Mouse (Mus musculus) limb, embryonic 11.5 days (tissue): ENCODE data around the gene Dnajc8. TPM values are rescaled to one million over a fixed set of nuclear protein-coding genes. Genes with fewer than 3 reads are reported as not detected.
"Not testable (repeated sequence)": the region's sequence is repeated elsewhere in the genome, so short reads cannot be mapped to it uniquely, and the experiment has no call there.

ENCODE experiments used
- ATAC-seq: fragments of 200-750 bp; cut with Nextera tagmentation; 2 replicates; pipeline ENCODE4 v1.8.0; 2017; ENCODE audit warnings: low read depth; ENCODE audit not compliant: insufficient number of reproducible peaks, low FRiP score, low TSS enrichment
- DNase-seq: peaks from one replicate; pipeline ENCODE4 v3.0.0-alpha.2; 2015; ENCODE audit warnings: low spot score
- H3K27ac ChIP-seq: fragments of 300-500 bp; sonication (generic); replicated peaks from 2 replicates; pipeline ENCODE4 v1.5.1; 2014; ENCODE audit warnings: low read depth, mild to moderate bottlenecking, low read length
- H3K27me3 ChIP-seq: fragments of 300-500 bp; sonication (generic); 2 replicates; pipeline ENCODE4 v1.6.1; 2014; ENCODE audit warnings: mild to moderate bottlenecking, low read length, mixed read lengths; ENCODE audit not compliant: control insufficient read depth, insufficient read depth
- H3K36me3 ChIP-seq: fragments of 300-500 bp; sonication (generic); 2 replicates; pipeline ENCODE4 v1.6.1; 2014; ENCODE audit warnings: mild to moderate bottlenecking, low read length, moderate library complexity, mixed read lengths; ENCODE audit not compliant: control insufficient read depth, insufficient read depth
- H3K4me1 ChIP-seq: fragments of 300-500 bp; sonication (generic); 2 replicates; pipeline ENCODE4 v1.6.1; 2014; ENCODE audit warnings: low read length, mixed read lengths; ENCODE audit not compliant: control insufficient read depth, insufficient read depth
- H3K4me2 ChIP-seq: fragments of 300-500 bp; sonication (generic); 2 replicates; pipeline ENCODE4 v1.6.1; 2014; ENCODE audit warnings: low read depth, mild to moderate bottlenecking, moderate library complexity; ENCODE audit not compliant: severe bottlenecking
- H3K4me3 ChIP-seq: fragments of 300-500 bp; sonication (generic); 2 replicates; pipeline ENCODE4 v1.5.1; 2014; ENCODE audit warnings: low read depth, low read length
- H3K9ac ChIP-seq: fragments of 300-500 bp; sonication (generic); 2 replicates; pipeline ENCODE4 v1.6.1; 2014; ENCODE audit warnings: mild to moderate bottlenecking, low read length
- H3K9me3 ChIP-seq: fragments of 300-500 bp; sonication (generic); 2 replicates; pipeline ENCODE4 v1.6.1; 2016; ENCODE audit warnings: low read length; ENCODE audit not compliant: control insufficient read depth
- WGBS: fragments of 180-500 bp; shearing (Covaris S2); extraction: QIAGEN DNeasy Blood & Tissue Kit; methylation state at CpG from one replicate; pipeline ENCODE4 v1.1.7; 2014; 5-methylcytosine and 5-hydroxymethylcytosine counted together
- polyA plus RNA-seq: library from polyadenylated mRNA; unstranded; fragments of >200 nt; fragmentation: Nextera tagmentation; extraction: Ambion mirVana; gene quantifications from 2 replicates; pipeline ENCODE4 v1.2.1, GENCODE M21; 2014

Gene Dnajc8
- polyA plus RNA-seq, 1 experiment from 2014 or later = 244 TPM

- no peak overlapping the region for H3K9ac ChIP-seq
- H3K4me1 ChIP-seq = no peaks in the 10 kb centered on the region
- no peak overlapping the region for H3K27ac ChIP-seq
- H3K9me3 ChIP-seq = no peaks in the 10 kb centered on the region
- DNase-seq = no peak
- no peak for ATAC-seq
- no peaks in the 10 kb centered on the region for H3K27me3 ChIP-seq
- 87% methylated on average over 10 of the region's 10 CpGs for WGBS
- no peak overlapping the region for H3K4me2 ChIP-seq
- H3K36me3 ChIP-seq = no peaks in the 10 kb centered on the region
- H3K4me3 ChIP-seq = no peak overlapping the region
Measured at GRCm38 (mm10) chr4:132590642-132591041, 55.3 kb downstream of the Dnajc8 start.

DNA sequence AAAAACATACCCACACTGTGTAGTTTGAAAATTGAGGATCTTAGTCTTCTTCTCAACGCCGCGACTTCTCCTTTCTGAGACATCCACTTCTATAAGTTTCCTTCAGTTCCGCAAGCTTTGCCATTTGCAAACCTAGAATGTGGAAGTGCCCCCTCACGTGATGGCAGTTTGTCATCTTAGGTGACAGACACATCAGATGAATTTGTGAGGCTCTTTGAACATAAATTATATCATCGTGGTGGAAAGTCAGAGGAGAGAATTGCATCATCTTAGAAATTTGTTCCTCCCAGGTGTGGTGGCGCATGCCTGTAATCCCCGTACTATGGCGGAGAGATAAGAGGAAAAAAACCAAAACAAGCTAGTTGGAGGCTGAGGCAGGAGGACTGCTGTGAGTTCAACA, 57.6 kb downstream of the Dnajc8 start:
- ATAC-seq (no peak), DNase-seq (no peak)
- 92% methylated on average over 9 of the region's 9 CpGs for WGBS
- Histone ChIP-seq H3K4me1 (no peaks in the 10 kb centered on the region), H3K4me2 (no peak overlapping the region), H3K27me3 (no peaks in the 10 kb centered on the region), H3K4me3 (no peak overlapping the region), H3K27ac (no peak overlapping the region), H3K9ac (no peak overlapping the region), H3K36me3 (no peaks in the 10 kb centered on the region), H3K9me3 (no peaks in the 10 kb centered on the region)

DNA sequence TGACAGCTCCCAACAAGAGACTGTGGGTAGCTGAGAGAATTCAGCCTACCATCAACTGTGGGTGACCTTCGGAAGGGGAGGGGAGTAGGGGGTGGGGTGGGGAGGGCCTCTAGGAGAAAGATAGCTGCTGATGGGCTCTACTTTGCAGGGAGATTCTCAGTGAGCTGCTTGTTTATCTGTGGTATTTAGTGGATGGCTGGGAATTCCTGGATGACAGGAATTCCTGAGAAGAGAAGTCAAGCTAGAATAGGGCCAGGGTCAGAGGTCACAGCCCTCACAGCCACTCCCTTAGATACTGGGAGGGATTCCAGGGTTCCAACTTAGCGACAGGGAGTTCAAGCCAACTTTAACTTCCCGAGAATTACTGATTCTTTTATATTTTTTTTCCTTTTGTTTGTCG, 58.8 kb downstream of the Dnajc8 start:
- no peak for DNase-seq

DNA sequence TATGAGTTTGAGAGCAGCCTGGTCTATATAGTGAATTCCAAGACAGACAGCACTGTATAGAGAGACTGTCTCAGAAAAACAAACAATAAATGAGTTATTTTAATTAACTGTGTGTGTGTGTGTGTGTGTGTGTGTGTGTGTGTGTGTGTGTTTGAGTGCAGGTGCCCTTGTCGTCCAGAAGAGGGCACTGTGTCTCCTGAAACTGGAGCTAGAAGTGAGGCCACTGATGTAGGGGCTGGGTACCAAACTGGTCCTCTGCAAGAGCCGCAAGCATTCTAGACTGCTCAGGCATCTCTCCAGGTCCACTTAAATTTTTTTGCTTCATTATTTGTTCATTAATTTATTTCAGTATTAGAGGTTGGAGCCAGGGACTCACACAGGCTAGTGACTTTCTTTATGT, 63.5 kb downstream of the Dnajc8 start:
- no peaks in the 10 kb centered on the region for H3K27me3 ChIP-seq
- WGBS = 92% methylated on average over 2 of the region's 2 CpGs
- H3K9me3 ChIP-seq = no peaks in the 10 kb centered on the region
- no peak overlapping the region for H3K4me3 ChIP-seq
- H3K36me3 ChIP-seq = no peaks in the 10 kb centered on the region
- ATAC-seq (no peak), DNase-seq (no peak)
- H3K4me1 ChIP-seq = no peaks in the 10 kb centered on the region
- H3K4me2 ChIP-seq = no peak overlapping the region
- H3K9ac ChIP-seq = no peak overlapping the region
- no peak overlapping the region for H3K27ac ChIP-seq

More for the DNA sequence above, 58.8 kb downstream of the Dnajc8 start:
- Histone ChIP-seq H3K9me3 (no peaks in the 10 kb centered on the region), H3K27me3 (no peaks in the 10 kb centered on the region), H3K9ac (no peak overlapping the region), H3K4me3 (no peak overlapping the region), H3K27ac (no peak overlapping the region), H3K36me3 (no peaks in the 10 kb centered on the region), H3K4me2 (no peak overlapping the region), H3K4me1 (no peaks in the 10 kb centered on the region)
- ATAC-seq = no peak
- WGBS = 41% methylated on average over 4 of the region's 4 CpGs

GRCm38 (mm10) chr4:132599764-132600163, 64.4 kb downstream of the Dnajc8 start:
- no peak for ATAC-seq
- Histone ChIP-seq H3K4me2 (no peak overlapping the region), H3K27me3 (no peaks in the 10 kb centered on the region)

GRCm38 (mm10) chr4:132600465-132600864, 65.1 kb downstream of the Dnajc8 start:
- 88% methylated on average over 6 of the region's 6 CpGs for WGBS
- H3K9me3 ChIP-seq = no peaks in the 10 kb centered on the region
- H3K9ac ChIP-seq = no peak overlapping the region
- H3K27me3 ChIP-seq = no peaks in the 10 kb centered on the region
- H3K4me1 ChIP-seq = no peaks in the 10 kb centered on the region
- H3K4me2 ChIP-seq = no peak overlapping the region
- ATAC-seq = no peak
- DNase-seq = no peak
- H3K36me3 ChIP-seq = no peaks in the 10 kb centered on the region
- H3K27ac ChIP-seq = no peak overlapping the region
- no peak overlapping the region for H3K4me3 ChIP-seq

More at GRCm38 (mm10) chr4:132599764-132600163, 64.4 kb downstream of the Dnajc8 start:
- H3K4me3 ChIP-seq = no peak overlapping the region
- DNase-seq = no peak
- no peak overlapping the region for H3K27ac ChIP-seq
- 84% methylated on average over 3 of the region's 3 CpGs for WGBS
- H3K9me3 ChIP-seq = no peaks in the 10 kb centered on the region
- no peaks in the 10 kb centered on the region for H3K4me1 ChIP-seq
- no peak overlapping the region for H3K9ac ChIP-seq
- no peaks in the 10 kb centered on the region for H3K36me3 ChIP-seq

GRCm38 (mm10) chr4:132601242-132601641, 65.9 kb downstream of the Dnajc8 start:
- H3K4me2 ChIP-seq, H3K4me1 ChIP-seq, H3K4me3 ChIP-seq, H3K9ac ChIP-seq, H3K27me3 ChIP-seq, DNase-seq, ATAC-seq, H3K9me3 ChIP-seq, H3K27ac ChIP-seq, H3K36me3 ChIP-seq: not testable (repeated sequence)
- 88% methylated on average over 5 of the region's 5 CpGs for WGBS

Other genes starting within 250 kb of the Dnajc8 start
- 0.61 and 0.95 TPM in 2 replicates for gene Rab42, start 232.2 kb upstream of the Dnajc8 start, polyA plus RNA-seq
- 81.3 and 83.6 TPM in 2 replicates for gene Trnau1ap, start 206.0 kb upstream of the Dnajc8 start, polyA plus RNA-seq
- 81.0 and 82.2 TPM in 2 replicates for gene Rcc1, start 181.9 kb upstream of the Dnajc8 start, polyA plus RNA-seq
- 32.9 and 36.3 TPM in 2 replicates for gene Phactr4, start 113.1 kb upstream of the Dnajc8 start, polyA plus RNA-seq
- gene Med18, start 71.6 kb upstream of the Dnajc8 start, polyA plus RNA-seq = 26.4 and 31.6 TPM in 2 replicates
- 7.3 and 7.7 TPM in 2 replicates for gene Sesn2, start 25.0 kb upstream of the Dnajc8 start, polyA plus RNA-seq
- 1,066 and 1,093 TPM in 2 replicates for gene Atpif1, start 1.9 kb upstream of the Dnajc8 start, polyA plus RNA-seq
- gene Ptafr, start 28.5 kb downstream of the Dnajc8 start, polyA plus RNA-seq = 0.11 and 0.23 TPM in 2 replicates
- 34.8 and 40.1 TPM in 2 replicates for gene Eya3, start 103.4 kb downstream of the Dnajc8 start, polyA plus RNA-seq
- gene Xkr8, start 197.0 kb downstream of the Dnajc8 start, polyA plus RNA-seq = 4.2 and 7.6 TPM in 2 replicates
- 4.3 and 4.6 TPM in 2 replicates for gene Smpdl3b, start 221.7 kb downstream of the Dnajc8 start, polyA plus RNA-seq
- gene Rpa2, start 232.8 kb downstream of the Dnajc8 start, polyA plus RNA-seq = 182 and 183 TPM in 2 replicates